Mouse (Mus musculus) thymus, adult 18-20 months (tissue): ENCODE measurements around the gene Setd1b.
A peak's percentile ranks its signal among the peaks of the same experiment; 100 is the strongest.

Experiments used
- DNase-seq, 2 experiments: peaks; one replicate each; pipeline ENCODE4 v3.0.0; 2022; ENCODE audit warnings: mixed read lengths in 2 of 2

Setd1b gene

DNA sequence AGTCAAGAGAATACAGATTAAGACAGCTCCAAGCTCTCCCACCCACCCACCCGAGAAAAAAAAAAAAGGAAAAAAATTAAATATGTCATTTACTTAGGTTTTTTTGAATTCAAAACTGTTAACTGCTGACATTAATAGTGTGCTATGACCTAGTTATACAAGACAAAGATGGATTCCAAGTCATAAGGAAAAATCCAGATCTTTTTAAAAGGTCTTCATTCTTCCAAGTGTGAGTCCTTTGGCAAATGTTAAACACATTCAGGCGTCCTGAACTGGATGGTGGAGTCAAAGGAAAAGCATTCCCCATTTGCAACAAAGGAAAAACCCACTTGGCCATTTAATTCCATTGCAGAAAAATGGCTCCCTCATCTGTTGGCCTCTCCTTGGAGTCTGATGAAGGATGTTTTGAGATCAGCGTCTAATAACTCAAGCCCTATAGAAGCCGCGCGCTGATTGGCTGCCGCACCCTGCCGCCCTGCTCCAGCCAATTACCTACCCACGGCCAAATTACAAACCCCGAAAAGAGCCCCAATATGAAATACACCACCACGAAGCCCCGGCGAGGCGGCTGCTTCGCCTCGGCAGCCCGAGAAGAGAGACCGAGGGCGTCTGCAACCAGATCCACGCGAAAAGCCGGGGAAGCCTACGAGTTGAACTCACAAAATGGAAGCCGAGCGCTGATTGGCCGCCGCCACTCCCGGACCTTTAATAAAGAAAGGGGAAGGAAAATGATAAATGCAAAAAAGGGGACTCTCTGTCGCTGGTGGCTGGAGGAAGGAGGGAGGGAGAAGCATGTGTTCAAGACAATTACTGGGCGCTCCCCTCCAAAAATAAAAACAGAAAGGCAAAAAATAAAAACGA lies 1.1 kb upstream of the Setd1b start:
- DNase-seq = peak; percentile 73 to 83

DNA sequence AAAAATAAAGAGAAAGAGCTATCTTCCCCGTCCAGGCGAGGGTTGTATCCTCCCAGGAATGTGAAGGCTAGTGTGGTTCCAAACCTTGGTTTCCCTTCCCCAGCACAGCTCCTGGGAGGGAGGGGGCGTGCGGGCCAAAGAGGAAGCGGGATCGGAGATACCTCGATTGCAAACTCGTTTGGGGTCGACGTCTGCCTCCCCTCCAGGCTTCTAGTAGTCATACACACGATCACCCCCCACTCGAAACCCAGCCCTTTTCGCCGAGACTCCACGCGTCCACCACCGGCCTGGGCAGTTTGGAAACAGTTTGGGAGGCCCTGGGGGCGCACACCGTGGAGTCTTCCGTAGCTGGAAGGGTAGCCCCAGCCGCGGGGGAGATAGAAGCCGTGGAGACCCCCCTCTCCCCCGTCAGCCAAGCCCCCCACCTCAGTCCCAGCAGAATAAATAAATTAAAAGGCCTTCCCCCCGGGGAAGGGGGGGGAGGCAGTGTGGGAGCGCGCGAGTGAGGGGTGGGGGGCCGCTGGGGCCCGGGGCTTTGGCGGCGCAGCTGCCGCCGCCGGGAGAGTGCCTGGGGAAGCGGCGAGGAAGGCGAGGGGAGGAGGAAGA lies 335 bp upstream of the Setd1b start:
- peak in 1 of 2 experiments; percentile 71 for DNase-seq

GRCm38 (mm10) chr5:123143251-123143970 lies 1.4 kb downstream of the Setd1b start:
- DNase-seq = no peak

GRCm38 (mm10) chr5:123143971-123144745 lies 2.2 kb downstream of the Setd1b start:
- DNase-seq = no peak

DNA sequence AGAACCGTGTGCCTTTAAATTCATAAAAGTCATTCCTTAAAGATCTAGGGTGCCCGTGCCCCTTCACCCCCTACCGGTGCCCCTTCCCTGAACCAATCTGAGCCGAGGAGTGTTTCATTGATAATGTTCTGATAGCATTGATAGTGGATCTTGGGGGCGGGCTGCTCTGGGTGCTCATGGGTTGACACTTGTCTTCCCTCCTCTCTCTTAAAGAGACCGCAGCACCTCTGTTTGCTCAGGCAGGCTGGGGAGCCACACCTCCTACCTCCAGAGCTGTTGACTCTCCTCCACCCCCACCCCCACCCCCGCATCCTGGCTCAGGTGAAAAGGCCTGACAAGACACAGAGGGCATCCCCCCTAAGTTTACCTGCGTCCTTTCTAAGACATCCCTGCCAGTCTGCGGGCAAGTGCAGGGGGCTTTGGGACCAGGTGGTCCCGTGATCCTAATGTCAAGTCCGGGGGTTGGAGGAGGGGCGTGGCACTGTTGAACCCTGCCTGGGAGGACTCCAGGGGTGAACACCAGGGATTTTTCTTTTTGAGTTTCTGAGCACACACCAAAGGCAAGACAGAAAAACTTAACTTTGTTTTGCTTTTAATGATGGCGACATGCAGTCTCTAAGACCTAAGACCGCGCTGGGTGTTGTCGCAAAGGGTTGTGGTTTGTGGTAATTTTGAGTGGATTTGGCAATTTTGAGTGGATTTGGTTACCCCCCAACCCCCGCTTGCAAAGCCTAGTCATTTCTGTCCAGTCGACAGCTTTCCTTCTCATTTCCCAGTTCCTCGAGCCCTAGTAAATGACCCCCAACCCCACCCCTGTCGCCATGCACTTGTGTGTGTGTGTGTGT lies 3.0 kb downstream of the Setd1b start:
- DNase-seq = peak in 1 of 2 experiments; percentile 53

GRCm38 (mm10) chr5:123146357-123146756 lies 4.4 kb downstream of the Setd1b start:
- DNase-seq = no peak

DNA sequence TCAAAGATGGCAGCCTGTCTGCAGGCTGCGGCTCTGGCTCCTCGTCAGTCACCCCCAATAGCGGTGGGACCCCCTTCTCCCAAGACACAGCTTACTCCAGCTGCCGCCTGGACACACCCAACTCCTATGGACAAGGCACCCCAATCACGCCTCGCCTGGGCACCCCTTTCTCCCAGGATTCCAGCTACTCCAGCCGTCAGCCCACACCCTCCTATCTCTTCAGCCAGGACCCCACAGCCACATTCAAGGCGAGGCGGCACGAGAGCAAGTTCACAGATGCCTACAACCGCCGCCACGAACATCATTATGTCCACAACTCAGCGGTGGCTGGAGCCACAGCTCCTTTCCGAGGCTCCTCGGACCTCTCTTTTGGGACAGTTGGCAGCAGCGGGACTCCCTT lies 5.6 kb downstream of the Setd1b start:
- no peak for DNase-seq

DNA sequence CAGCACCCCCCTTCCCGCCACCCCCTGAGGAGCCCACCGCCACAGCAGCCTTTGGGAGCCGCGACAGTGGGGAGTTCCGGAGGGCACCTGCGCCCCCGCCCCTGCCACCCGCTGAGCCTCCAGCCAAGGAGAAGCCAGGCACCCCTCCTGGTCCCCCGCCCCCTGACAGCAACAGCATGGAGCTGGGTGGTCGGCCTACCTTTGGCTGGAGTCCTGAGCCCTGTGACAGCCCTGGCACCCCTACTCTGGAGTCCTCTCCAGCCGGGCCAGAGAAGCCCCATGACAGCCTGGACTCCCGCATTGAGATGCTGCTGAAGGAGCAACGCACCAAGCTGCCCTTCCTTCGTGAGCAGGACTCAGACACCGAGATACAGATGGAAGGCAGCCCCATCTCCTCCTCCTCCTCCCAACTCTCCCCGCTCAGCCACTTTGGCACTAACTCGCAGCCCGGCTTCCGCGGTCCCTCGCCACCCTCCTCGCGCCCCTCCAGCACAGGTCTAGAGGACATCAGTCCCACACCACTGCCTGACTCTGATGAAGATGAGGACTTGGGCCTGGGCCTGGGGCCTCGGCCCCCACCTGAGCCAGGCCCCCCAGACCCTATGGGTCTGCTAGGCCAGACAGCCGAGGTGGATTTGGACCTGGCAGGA lies 6.2 kb downstream of the Setd1b start:
- no peak for DNase-seq

- DNase-seq = peak; percentile 75 to 88
These were observed 7.7 kb downstream of the Setd1b start for GRCm38 (mm10) chr5:123149451-123150400.

- DNase-seq = peak; percentile 83 to 92
These were observed 8.6 kb downstream of the Setd1b start for GRCm38 (mm10) chr5:123150641-123151040.

DNA sequence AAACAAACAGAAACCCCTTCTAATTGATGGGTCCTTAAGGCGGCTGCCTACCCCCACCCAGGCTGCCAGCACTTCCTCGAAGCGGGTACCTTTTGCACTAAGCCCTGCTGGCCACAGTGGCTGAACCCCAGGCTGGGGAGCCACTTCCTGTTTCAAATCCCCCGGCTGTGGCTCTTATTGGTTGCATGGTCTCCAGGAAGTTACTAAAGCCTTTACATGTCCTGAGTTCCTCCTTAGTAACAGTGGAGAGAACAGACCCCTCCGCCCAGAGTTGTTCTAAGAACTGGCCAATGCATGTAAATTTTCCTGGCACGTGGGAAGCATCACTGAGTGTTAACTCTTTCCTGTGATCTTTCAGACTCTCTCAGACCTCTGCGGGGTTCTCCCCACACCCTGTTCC lies 9.1 kb downstream of the Setd1b start:
- DNase-seq = peak in 1 of 2 experiments; percentile 82

- peak in 1 of 2 experiments; percentile 21 for DNase-seq
These were observed 9.8 kb downstream of the Setd1b start for GRCm38 (mm10) chr5:123151707-123152362.

GRCm38 (mm10) chr5:123152901-123153300 lies 10.9 kb downstream of the Setd1b start:
- peak in 1 of 2 experiments; percentile 60 for DNase-seq

GRCm38 (mm10) chr5:123155425-123155824 lies 13.4 kb downstream of the Setd1b start:
- peak in 1 of 2 experiments; percentile 70 for DNase-seq

- DNase-seq = no peak
These were observed 14.8 kb downstream of the Setd1b start for GRCm38 (mm10) chr5:123156763-123157162.

GRCm38 (mm10) chr5:123157972-123158371 lies 16.0 kb downstream of the Setd1b start:
- DNase-seq = no peak

DNA sequence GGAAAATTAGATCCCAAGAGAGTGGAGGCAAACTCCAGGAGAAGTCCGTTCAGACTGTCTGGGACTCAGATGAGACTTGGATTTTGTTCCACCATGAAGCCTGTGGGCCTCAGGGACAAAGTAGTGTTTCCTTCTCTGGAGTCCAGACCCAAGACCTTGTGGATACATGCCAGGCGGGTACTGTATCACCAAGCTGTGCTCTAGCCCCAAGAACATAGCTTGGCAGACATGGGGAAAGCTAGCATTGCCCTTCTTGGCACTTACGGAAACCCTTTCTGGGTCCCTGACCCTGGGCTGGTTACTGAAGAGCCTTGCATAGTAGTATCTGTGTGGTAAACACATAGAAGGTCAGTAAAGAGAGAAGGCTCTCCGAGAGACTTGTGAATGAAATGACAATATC lies 17.5 kb downstream of the Setd1b start:
- no peak for DNase-seq

DNA sequence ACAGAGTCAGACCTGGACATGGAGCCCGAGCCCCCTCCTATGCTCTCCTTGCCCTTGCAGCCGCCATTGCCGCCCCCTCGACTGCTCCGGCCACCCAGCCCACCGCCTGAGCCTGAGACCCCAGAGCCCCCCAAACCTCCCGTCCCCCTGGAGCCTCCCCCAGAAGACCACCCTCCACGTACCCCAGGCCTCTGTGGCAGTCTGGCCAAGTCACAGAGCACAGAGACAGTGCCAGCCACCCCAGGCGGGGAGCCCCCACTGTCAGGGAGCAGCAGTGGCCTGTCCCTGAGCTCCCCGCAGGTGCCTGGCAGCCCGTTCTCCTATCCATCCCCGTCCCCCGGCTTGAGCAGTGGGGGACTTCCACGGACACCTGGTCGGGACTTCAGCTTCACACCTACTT lies 17.9 kb downstream of the Setd1b start:
- no peak for DNase-seq

- no peak for DNase-seq
These were observed 18.3 kb downstream of the Setd1b start for GRCm38 (mm10) chr5:123160341-123160740.
